Mouse (Mus musculus): Measurements from ENCODE around the gene Gm42906. TPM values are rescaled to one million over a fixed set of nuclear protein-coding genes. Genes with fewer than 3 reads are reported as not detected.

Gm42906 gene
- total RNA-seq, 4 experiments from 2014 or later = not detected

DNA sequence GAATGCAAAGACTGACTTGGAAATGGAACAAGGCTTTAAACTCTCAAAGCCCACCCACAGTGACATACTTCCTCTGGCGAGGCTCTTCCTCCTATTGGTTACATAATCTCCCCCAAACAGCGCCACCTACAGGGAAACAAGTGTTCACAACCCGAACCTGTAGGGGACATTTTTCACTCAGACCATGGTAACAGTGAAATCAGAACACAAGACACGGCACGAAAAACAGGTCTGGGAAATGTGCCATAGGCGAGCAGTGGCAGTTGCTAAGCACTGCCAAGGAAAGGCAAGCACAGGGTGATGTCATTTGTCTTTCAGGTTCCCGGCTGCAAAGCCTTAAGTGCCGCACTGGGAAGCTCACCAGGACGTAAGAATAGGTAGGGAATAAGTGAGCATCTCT, 276.4 kb downstream of the Gm42906 start:
- peak in 1 of 2 experiments; percentile 37 for DNase-seq (ENCODE audit: low spot score in 2 of 2)

GRCm38 (mm10) chr5:151149509-151149908, 278.5 kb downstream of the Gm42906 start:
- DNase-seq (ENCODE audit: low spot score in 2 of 2) = no peak

GRCm38 (mm10) chr5:151148079-151148478, 279.9 kb downstream of the Gm42906 start:
- no peak for DNase-seq (ENCODE audit: low spot score in 2 of 2)

- DNase-seq (ENCODE audit: low spot score in 2 of 2) = no peak
Observed at GRCm38 (mm10) chr5:151145807-151146206, 282.2 kb downstream of the Gm42906 start.

GRCm38 (mm10) chr5:151143955-151144354, 284.0 kb downstream of the Gm42906 start:
- no peak for DNase-seq (ENCODE audit: low spot score in 2 of 2)

- DNase-seq (ENCODE audit: low spot score in 2 of 2) = peak in 1 of 2 experiments; percentile 36
Observed at GRCm38 (mm10) chr5:151142671-151143601, 285.0 kb downstream of the Gm42906 start.

- DNase-seq (ENCODE audit: low spot score in 2 of 2) = no peak
Observed at GRCm38 (mm10) chr5:151142241-151142640, 285.7 kb downstream of the Gm42906 start.

DNA sequence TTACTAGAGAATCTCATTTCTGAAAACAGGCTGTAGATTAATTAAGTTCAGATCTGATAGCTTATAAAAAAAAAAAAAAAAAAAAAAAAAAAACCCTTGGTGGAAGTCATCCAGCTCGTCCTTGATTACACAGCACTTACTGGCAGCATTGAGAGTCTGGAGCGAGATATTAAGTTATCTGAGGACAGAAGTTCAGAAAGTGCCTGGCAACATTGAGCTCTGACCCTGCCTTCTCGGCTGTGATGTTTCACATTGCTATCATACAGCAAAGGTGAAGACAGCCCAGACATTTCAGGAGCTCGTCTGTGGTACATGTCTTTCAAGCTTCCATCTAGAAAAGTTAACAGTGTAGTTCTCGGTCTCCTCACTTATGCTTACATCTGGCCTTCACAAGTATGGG, 290.1 kb downstream of the Gm42906 start:
- no peak for DNase-seq (ENCODE audit: low spot score in 2 of 2)

- DNase-seq (ENCODE audit: low spot score in 2 of 2) = no peak
Observed at GRCm38 (mm10) chr5:151137311-151137710, 290.7 kb downstream of the Gm42906 start.

DNA sequence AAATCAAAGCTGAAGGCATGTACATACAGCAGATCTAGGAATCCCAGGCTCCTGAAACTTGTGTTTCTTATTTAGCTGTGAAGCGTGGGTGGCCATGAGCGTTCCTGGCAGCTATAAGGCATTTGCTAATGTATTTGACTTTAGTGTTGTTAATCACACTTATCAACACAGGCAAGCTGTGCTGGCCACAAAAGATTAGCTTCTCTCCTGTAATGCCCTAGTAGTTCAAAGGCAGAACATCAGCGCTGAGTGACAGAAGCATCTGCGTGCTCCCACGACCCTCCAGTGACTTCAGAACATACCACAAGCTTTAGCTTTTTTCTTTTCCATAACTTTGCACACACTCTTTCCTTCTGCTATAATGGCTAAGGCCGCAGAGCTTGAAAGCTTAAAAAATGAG, 292.0 kb downstream of the Gm42906 start:
- peak in 1 of 2 experiments; percentile 36 for DNase-seq (ENCODE audit: low spot score in 2 of 2)

GRCm38 (mm10) chr5:151135078-151135826, 292.7 kb downstream of the Gm42906 start:
- no peak for DNase-seq (ENCODE audit: low spot score in 2 of 2)

GRCm38 (mm10) chr5:151134202-151134601, 293.8 kb downstream of the Gm42906 start:
- no peak for DNase-seq (ENCODE audit: low spot score in 2 of 2)

- no peak for DNase-seq (ENCODE audit: low spot score in 2 of 2)
Observed at GRCm38 (mm10) chr5:151133744-151134143, 294.2 kb downstream of the Gm42906 start.

DNA sequence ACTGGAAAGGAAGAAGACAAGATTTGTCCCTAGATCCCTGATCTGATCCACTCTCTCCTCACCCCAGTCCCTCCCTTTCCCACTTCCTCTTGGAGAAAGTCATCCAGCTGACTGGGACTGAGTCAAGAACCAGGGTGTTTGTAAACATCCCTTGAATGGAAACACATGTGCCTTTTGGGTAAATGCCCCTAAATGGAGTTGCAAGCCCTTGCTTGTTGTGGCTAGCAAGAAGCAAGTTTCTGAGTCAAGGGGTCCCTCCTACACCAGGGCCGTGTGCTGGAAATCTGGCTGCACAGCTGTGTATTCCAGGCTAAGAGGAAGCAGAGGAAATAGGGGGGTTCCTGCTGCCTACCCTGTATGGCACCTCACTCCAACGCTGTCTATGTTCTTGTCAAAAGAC, 298.2 kb downstream of the Gm42906 start:
- DNase-seq (ENCODE audit: low spot score in 2 of 2) = no peak

- DNase-seq (ENCODE audit: low spot score in 2 of 2) = no peak
Observed at GRCm38 (mm10) chr5:151127298-151127717, 300.7 kb downstream of the Gm42906 start.

DNA sequence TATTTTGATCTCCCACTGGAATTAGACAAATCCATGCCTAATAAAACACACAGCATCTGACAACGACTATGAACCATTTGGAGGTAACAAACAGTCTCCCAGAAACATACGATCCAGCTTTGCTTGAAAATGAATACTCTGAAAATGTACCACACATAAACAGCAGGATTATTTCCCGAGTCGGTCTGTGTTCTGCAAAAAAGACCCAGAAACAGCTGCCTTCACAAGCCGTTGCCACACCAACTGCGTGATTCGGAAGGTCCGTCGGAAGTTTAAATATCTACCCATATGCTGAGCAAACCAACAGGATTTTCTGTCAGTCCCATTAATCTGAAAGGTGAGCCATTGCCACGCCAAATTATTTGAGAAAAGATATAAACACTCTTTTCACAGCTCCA, 301.4 kb downstream of the Gm42906 start:
- DNase-seq (ENCODE audit: low spot score in 2 of 2) = no peak

GRCm38 (mm10) chr5:151125985-151126607, 301.9 kb downstream of the Gm42906 start:
- DNase-seq (ENCODE audit: low spot score in 2 of 2) = no peak

- no peak for DNase-seq (ENCODE audit: low spot score in 2 of 2)
Observed at GRCm38 (mm10) chr5:151117846-151118245, 310.1 kb downstream of the Gm42906 start.

DNA sequence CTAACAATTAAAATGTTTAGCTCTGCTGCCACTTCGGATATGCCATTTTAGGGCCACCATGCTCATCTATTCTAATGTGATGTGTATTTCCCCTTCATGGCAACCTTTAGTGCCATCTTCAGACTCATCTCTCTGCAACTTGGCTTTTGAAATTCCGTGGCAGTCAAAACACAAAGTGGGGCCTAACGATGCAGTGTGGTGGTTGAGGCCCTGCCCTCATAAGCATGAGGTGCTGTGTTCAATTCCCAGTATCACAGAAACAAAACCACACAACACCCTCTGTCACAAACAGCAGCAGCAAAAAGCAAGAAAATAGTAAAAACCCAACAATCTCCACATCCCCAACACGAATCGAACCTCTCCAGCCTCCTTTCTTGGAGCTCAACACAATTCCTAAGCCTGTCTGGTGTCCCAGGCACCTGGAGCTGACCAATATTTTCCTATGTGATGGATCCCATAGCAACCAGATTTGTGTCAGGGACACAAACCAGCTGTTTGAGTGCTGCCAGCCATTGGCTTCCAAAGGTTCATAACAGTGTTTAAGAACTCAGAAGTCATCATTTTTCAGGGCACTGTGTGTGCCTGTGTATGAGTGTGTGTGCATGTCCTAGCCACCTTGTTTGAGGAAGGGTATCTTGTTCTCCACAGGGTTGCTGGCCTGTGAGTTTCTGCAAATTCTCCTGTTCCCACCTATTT, 311.6 kb downstream of the Gm42906 start:
- no peak for DNase-seq (ENCODE audit: low spot score in 2 of 2)

- DNase-seq (ENCODE audit: low spot score in 2 of 2) = no peak
Observed at GRCm38 (mm10) chr5:151112743-151113142, 315.2 kb downstream of the Gm42906 start.
